Mouse (Mus musculus) gastrocnemius, adult 2 months (tissue): ENCODE data around the gene Gm12166. TPM values are rescaled to one million over a fixed set of nuclear protein-coding genes. Genes with fewer than 3 reads are reported as not detected.

ENCODE experiments used
- DNase-seq: peaks from one replicate; pipeline ENCODE4 v3.0.0; 2022
- H3K27ac ChIP-seq: fragments of 200-600 bp; 2 replicates; pipeline ENCODE4 v1.8.1; 2022; ENCODE audit warnings: mild to moderate bottlenecking
- H3K4me3 ChIP-seq: fragments of 200-600 bp; 2 replicates; pipeline ENCODE4 v1.8.1; 2022; ENCODE audit warnings: mild to moderate bottlenecking, moderate library complexity
- CTCF ChIP-seq: fragments of 200-600 bp; IDR thresholded peaks from 2 replicates; pipeline ENCODE4 v1.8.1; 2022; ENCODE audit warnings: antibody characterized with exemption, mild to moderate bottlenecking, moderate library complexity
- intact Hi-C: fragments of 180-260 bp; cut with DNase I; formaldehyde crosslinking; loops from one replicate; pipeline ENCODE4 v1.15.1; 2025
- total RNA-seq, 2 experiments: library from RNA; stranded (reverse); gene quantifications; 2 replicates each; pipeline ENCODE4 v1.2.3; 2021

The Gm12166 gene
- total RNA-seq, 2 experiments from 2014 or later, result 0.64 to 0.99 TPM

DNA sequence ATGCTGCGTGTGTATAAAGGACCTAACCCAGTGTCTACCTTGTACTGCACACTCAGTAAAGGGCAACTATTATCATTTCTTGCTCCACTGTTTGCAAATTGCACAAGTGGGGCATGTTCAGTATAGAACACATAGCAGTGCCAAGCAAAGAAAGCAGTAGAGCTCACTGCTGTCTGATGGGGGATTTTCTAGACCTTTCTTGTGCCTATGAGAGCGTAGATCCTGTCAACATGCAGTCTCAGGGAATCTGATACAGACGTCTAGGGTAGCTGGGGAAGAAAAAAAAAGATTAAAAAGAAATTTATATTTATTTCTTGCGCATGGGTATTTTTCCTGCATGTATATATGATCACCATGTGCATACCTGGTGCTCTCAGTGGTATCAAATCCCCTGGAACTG, 18.0 kb upstream of the Gm12166 start:
- no peak for TF ChIP-seq CTCF

DNA sequence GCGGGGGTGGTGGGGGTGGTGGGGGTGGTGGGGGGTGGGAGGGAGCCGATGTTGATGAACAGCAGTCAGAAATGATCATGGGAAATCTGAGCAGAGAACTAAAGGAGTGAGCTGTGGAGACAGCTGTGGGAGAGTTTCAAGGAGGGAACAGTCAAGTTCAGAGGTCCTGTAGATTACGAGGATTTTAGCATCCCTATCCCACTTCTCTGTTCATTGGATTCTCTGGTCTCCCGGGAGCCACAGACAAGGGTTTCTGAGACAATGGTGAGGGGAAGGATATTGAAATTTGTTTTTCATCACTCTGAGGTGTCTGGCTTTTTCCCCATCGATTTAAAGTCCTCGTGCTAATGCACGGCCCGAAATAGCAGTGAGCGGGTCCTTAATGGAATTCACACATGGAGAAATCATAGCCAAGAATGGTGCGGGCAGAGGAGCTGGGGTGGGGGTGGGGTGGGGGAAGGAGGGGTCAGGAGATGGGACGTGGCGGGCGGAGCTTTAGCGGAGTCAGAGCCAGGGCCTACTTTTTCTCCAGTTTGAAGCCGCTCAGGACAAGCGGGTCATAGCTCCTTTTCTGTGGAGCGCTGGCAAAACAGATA, 17.4 kb upstream of the Gm12166 start:
- peak overlapping the region; percentile 91 for H3K27ac ChIP-seq
- TF ChIP-seq CTCF, result no peak
- peak; percentile 59 for DNase-seq
- intact Hi-C loops, result no loop called here
- H3K4me3 ChIP-seq, result peak overlapping the region; percentile 31

More for the DNA sequence above, 18.0 kb upstream of the Gm12166 start:
- H3K27ac ChIP-seq, result peak overlapping the region; percentile 91
- peak overlapping the region; percentile 31 for H3K4me3 ChIP-seq
- no peak for DNase-seq
- intact Hi-C loops, result no loop called here

DNA sequence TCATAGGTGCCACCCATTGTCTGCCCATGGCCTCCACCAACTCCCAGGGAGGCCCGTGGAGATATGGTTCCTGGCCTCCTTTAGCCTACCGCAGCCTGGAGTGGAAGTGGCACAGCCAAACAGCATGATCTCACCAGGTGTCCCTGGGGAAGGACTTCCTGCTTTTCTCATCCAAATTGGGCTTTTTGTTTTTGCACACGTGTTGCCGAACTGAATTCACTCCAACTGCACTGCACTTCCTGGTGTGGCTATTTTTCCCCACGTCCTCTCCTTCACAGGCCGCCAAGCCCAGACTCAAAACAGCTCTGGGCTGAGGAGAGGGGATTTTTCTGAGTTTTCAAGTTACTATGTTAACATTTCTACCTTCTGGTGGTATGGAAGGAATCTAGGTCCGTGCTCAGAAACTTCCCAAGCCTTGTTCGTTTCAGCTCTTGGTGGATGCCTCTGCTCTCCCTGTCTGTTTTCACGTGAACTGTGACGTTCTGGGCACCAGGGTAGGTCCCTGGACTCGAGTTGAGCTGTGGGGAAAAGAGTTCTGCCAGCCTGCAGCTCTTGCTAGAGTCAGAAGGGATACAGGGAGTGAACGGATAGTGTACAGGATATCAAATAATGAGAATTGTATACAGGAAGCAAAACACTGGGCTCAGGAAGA, 16.8 kb upstream of the Gm12166 start:
- intact Hi-C loops, result no loop called here
- Histone ChIP-seq H3K27ac (peak overlapping the region; percentile 91), H3K4me3 (peak overlapping the region; percentile 54)
- peak; percentile 72 for DNase-seq
- no peak for TF ChIP-seq CTCF

DNA sequence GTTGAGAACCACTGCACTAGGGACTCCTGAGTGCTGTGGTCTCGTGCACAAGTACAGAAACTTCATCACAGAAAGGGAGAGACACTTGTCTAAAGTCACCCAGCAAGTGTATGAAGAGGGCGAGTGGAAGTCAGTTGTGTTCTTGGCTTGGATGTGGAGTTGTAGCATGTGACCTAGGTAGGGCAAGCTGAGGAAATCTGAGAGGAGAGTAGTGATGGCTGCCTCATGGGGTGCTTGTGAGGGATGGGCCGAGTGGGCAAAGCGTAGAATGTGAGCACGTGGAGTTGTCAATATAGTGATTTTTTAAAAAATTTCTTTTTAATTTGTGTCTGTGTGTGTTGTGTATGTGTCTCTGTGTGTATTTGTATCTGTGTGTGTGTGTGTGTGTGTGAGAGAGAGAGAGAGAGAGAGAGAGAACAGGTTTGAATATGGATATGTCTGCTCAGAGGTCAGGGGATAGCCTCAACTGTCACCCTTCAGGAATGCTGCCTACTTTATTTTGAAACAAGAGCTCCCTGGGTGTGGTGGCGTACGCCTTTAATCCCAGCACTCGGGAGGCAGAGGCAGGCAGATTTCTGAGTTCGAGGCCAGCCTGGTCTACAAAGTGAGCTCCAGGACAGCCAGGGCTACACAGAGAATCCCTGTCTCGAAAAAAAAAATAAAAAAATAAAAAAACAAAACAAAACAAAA, 15.4 kb upstream of the Gm12166 start:
- no peak for DNase-seq
- intact Hi-C loops, result no loop called here
- Histone ChIP-seq H3K4me3 (no peak overlapping the region), H3K27ac (peak overlapping the region; percentile 85; the same call in 1 of the 2 replicates)
- no peak for TF ChIP-seq CTCF

DNA sequence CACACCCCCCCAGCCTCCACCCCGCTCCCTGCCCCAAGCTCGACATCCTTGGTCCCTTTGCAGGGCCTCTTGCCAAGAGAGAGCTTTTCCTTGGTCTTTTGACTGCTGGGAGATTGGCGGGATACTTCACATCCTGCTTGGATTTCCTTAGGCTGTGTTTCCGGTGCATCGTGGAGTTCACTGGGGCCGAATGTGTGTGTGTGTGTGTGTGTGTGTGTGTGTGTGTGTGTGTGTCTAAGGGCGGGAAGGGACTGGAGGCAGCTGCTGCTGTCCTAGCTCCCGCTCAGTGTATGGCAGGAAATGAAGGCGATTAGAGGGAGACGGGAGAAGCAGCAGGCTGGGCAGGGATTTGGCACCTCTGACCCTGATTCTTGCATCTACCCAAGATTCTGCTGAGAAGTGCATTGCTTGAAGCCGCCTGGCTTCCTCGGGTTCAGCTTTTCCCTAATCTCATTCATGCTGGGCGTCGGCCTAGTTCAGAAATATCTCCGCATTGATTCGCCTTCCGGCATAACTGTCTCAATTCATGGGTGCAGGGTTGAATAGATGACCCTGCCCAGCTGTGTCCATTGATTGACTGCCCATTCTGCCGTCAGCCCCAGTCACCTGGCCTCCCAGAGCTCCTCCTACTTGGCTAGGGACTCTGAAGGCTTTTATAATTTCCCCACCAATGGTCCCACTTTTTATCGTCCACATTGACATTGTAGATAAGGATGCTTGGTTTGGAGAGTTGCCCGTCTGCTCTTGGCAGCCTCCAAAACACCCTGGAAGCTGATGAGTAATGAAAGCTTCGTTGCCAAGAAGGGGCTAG, 13.3 kb upstream of the Gm12166 start:
- Histone ChIP-seq H3K4me3 (peak overlapping the region; percentile 33), H3K27ac (peak overlapping the region; percentile 85)
- intact Hi-C loops, result no loop called here
- TF ChIP-seq CTCF, result no peak
- peak; percentile 57 for DNase-seq

DNA sequence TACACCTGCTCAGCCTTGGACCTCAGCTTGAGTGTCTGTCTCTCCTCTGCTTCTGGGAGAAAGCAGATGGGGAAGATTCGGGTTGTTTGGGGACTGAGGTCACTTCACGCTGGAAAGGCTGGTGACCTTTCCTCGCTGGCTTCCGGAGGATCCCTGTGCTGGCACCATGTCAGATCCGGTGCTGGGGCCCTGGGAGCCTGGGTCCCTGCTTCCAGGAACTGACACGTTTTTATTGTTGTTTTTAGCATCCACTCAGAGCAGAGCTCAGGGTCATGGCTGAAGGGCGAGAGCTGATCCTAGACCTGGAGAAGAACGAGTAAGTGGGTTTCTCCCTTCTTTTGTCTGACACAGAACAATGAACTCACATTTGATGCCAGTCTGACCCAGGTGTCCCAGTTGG, 12.6 kb upstream of the Gm12166 start:
- intact Hi-C loops, result loop anchor here (5.0 kb wide), 1 partner anchor 47 kb away; no protein-coding TSS in a partner anchor
- TF ChIP-seq CTCF, result no peak
- H3K27ac ChIP-seq, result peak overlapping the region; percentile 85
- peak; percentile 50 for DNase-seq
- peak overlapping the region; percentile 33 for H3K4me3 ChIP-seq

DNA sequence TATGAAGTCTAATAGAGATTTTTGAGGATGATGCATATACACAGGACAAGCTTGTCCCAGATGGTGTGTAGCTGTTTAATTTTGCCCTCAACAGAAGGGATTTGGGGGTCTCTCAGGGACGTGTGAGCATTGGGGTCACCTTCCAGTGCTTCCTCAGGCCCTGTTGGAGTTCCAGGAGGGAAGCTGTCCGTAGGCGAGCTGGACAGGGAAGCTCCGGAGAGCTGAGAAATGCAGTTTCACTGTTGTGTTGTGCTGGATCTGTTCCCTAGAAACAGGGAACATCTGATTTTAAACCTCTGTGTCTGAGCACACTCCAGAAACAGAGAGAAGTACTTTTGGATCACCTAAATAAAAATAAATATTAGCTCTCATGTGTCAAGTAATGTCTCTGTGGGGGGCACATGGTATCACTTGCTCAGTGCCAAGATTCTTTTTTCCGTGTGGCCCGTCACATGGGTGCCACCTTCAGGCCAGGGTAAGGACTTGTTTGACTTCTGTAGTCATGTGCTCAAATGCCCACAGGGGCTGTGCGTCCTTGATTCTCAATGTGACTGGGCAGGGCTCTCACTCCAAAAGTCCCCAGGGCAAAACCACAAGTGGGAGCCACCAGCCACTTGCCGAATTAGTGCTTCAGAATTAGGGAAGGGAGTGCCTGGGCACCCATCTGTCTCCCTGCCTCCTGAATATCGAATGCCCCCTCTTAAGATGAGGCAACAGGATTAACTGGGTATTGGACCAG, 11.0 kb upstream of the Gm12166 start:
- Histone ChIP-seq H3K4me3 (peak overlapping the region; percentile 50), H3K27ac (peak overlapping the region; percentile 85)
- peak; percentile 53 for TF ChIP-seq CTCF
- intact Hi-C loops, result loop anchor here (5.0 kb wide), 1 partner anchor 46 kb away; no protein-coding TSS in a partner anchor
- DNase-seq, result peak; percentile 71

DNA sequence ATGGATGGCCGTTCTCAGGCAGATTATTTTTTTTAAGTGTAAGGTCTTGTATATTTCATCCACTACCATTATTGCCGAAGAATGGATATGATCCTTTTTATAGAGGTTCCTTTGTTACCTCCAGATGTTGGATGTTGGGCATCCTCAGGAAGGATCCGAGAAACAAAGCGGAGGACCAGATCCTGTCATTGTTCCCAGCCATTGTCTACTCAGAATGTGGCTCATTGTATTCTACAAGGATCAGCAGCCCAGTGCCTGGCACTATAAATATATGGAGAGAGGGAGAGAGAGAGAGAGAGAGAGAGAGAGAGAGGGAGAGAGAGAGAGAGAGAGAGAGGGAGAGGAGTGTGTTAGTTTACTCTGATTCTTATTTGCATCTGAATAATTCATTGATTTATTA, 10.4 kb upstream of the Gm12166 start:
- H3K4me3 ChIP-seq, result peak overlapping the region; percentile 50; the same call in 1 of the 2 replicates
- intact Hi-C loops, result loop anchor here (5.0 kb wide), 1 partner anchor 45 kb away; no protein-coding TSS in a partner anchor

DNA sequence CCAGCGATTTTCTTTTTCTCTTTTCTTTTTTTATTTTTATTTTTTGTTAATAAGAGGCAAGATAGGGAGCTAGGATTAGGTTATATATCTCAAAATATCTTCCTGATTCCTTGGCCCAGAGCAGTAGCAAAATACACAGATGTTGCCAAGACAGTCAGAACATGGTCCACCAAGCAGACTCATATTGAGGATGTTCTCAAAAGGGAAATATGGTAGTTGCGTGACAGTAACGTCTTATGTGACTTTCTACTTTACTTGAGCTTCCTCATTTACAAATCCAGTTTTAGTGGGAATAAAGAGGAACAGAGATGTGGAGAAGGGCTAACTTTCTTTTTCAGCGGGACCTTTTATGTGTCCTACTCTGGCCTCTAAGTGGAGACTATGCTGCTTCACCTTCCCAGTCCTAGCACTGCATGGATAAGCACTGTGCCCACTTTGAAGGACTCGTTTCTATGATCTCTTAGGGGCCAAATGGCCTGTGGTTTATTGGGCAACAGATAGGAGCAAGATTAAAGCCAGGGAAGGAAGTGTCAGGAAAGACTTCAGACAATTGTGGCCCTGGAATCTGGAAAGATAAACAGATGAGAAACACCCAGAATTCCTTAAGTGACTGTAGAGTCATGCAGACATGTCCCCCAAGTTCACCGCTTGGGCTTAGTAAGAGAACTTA, 9.8 kb upstream of the Gm12166 start:
- intact Hi-C loops, result loop anchor here (5.0 kb wide), 1 partner anchor 45 kb away; no protein-coding TSS in a partner anchor
- Histone ChIP-seq H3K27ac (peak overlapping the region; percentile 85), H3K4me3 (no peak overlapping the region; the same call in 1 of the 2 replicates)
- no peak for TF ChIP-seq CTCF
- no peak for DNase-seq

More for the DNA sequence above, 10.4 kb upstream of the Gm12166 start:
- DNase-seq, result no peak
- TF ChIP-seq CTCF, result no peak
- H3K27ac ChIP-seq, result peak overlapping the region; percentile 85

DNA sequence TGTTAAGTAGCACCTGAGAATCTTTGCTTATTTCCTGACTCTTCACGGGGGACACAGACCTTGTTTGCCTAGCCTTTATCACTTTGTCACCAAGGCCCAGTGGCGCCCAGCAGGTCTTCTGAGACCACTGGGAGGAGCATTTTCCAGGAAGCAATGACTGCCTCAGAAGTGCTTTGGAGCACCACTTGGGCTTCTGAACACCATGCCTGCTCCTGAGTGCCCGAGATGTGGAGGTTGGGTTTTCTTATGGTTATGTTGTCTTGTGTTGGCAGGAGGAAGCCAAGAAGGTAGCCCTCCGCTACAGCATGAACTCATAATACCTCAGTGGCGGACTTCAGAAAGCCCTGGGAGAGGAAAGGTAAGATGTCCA, 8.5 kb upstream of the Gm12166 start:
- TF ChIP-seq CTCF, result no peak
- intact Hi-C loops, result loop anchor here (5.0 kb wide), 1 partner anchor 43 kb away; no protein-coding TSS in a partner anchor
- no peak overlapping the region for H3K27ac ChIP-seq
- DNase-seq, result no peak
- no peak overlapping the region for H3K4me3 ChIP-seq
